In the genomic region with DNA sequence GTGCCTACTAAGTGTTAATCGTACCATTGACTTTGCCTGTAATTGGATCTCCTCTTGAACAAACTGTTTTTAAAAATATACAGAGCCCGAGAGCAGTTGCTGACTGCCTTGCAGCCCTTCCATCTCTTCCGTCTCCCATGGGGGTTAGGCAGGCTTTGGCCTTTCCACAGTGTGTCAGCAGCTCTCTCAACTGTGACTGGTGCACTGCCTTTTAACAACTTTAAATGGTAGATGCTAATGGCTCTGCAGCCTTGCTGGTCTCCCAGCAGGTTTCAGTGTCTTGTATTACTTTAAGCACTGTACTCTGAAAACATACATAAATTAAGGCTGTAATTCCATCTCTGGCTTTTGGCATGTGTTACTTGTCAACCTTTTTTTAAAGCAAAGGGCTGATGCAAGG, we compare ENCODE assay signal across 21 mouse cellular contexts.
DNase-seq lines count a peak whose midpoint lies in the region; ATAC-seq and TF ChIP-seq lines count a peak whose summit lies in the region.
"Had no signal": no experiment of that assay in that cellular context is flagged by ENCODE, and none has a peak within 500 bp of the region (broad histone marks: within the 10 kb centered on the region; RNA-seq: fewer than 3 reads in every experiment).

No protein-coding gene starts in this region.

- no peak overlapping the region for H3K9ac ChIP-seq in forebrain, embryonic 14.5 days (ENCODE audit: low read length)
- no peak overlapping the region for H3K9ac ChIP-seq in forebrain, postnatal 0 days
- no peak overlapping the region for H3K9ac ChIP-seq in midbrain, embryonic 14.5 days (replicated peaks; ENCODE audit: low read length)
- no peak overlapping the region for H3K9ac ChIP-seq in midbrain, postnatal 0 days (replicated peaks; ENCODE audit: low read length, poor library complexity, severe bottlenecking)
- H3K9ac ChIP-seq in embryonic facial prominence, embryonic 14.5 days (ENCODE audit: low read depth, low read length) = no peak overlapping the region
- no peak overlapping the region for H3K9ac ChIP-seq in limb, embryonic 14.5 days (ENCODE audit: low read depth, low read length, severe bottlenecking)
- H3K9ac ChIP-seq: forebrain, embryonic 12.5 days; limb, embryonic 15.5 days; liver, postnatal 0 days had no signal

- H3K27ac ChIP-seq in forebrain, embryonic 14.5 days (ENCODE audit: low read depth, low read length) = no peak overlapping the region
- no peak overlapping the region for H3K27ac ChIP-seq in forebrain, postnatal 0 days (ENCODE audit: low read depth, low read length)
- H3K27ac ChIP-seq in midbrain, embryonic 14.5 days (replicated peaks; ENCODE audit: low read depth, low read length) = no peak overlapping the region
- no peak overlapping the region for H3K27ac ChIP-seq in midbrain, postnatal 0 days (ENCODE audit: low read depth, low read length)
- H3K27ac ChIP-seq in embryonic facial prominence, embryonic 14.5 days (replicated peaks; ENCODE audit: low read depth, low read length) = no peak overlapping the region
- H3K27ac ChIP-seq in limb, embryonic 14.5 days (replicated peaks; ENCODE audit: low read depth, low read length) = no peak overlapping the region
- H3K27ac ChIP-seq: forebrain, embryonic 12.5 days; left cerebral cortex, adult 2 months; limb, embryonic 15.5 days; macrophage had no signal

- DNase-seq in forebrain, embryonic 14.5 days (ENCODE audit: low spot score) = peak; percentile 13
- no peak for DNase-seq in forebrain, postnatal 0 days
- peak; percentile 28 for DNase-seq in midbrain, embryonic 14.5 days
- no peak for DNase-seq in midbrain, postnatal 0 days (ENCODE audit: low spot score)
- DNase-seq in embryonic facial prominence, embryonic 14.5 days (ENCODE audit: low spot score) = peak; percentile 5
- peak; percentile 2 for DNase-seq in limb, embryonic 14.5 days (ENCODE audit: low spot score)
- no peak for DNase-seq in gastrocnemius, postnatal 25 days
- DNase-seq in right cerebral cortex, postnatal 10 days (ENCODE audit: low spot score in 2 of 2) = no peak
- DNase-seq: adrenal gland, postnatal 14 days; cerebellum, adult 9-11 months; gastrocnemius, postnatal 10 days; heart, postnatal 36 days; liver, postnatal 0 days; right cerebral cortex, postnatal 25 days; thymus, postnatal 4 days had no signal

- no peak overlapping the region for H3K4me3 ChIP-seq in forebrain, embryonic 14.5 days (ENCODE audit: low read depth, low read length)
- no peak overlapping the region for H3K4me3 ChIP-seq in forebrain, postnatal 0 days (ENCODE audit: low read depth, low read length)
- H3K4me3 ChIP-seq in midbrain, embryonic 14.5 days (replicated peaks; ENCODE audit: low read depth, low read length) = no peak overlapping the region
- H3K4me3 ChIP-seq in midbrain, postnatal 0 days (ENCODE audit: low read depth, low read length) = no peak overlapping the region
- no peak overlapping the region for H3K4me3 ChIP-seq in embryonic facial prominence, embryonic 14.5 days (ENCODE audit: low read depth, low read length)
- H3K4me3 ChIP-seq in limb, embryonic 14.5 days (replicated peaks; ENCODE audit: low read length) = no peak overlapping the region
- H3K4me3 ChIP-seq: forebrain, embryonic 12.5 days; left cerebral cortex, adult 2 months; limb, embryonic 15.5 days had no signal

- TF ChIP-seq POLR2A in limb, embryonic 14.5 days (IDR thresholded peaks at IDR 0.05; ENCODE audit: borderline replicate concordance, extremely low read depth, insufficient read depth, insufficient read length) = no peak

- ATAC-seq in forebrain, embryonic 14.5 days = peak; percentile 32; the same call in 1 of the 2 replicates
- no peak for ATAC-seq in forebrain, postnatal 0 days
- ATAC-seq in midbrain, embryonic 14.5 days (ENCODE audit: low FRiP score, low TSS enrichment) = peak; percentile 17; the same call in 1 of the 2 replicates
- no peak for ATAC-seq in midbrain, postnatal 0 days (ENCODE audit: low FRiP score)
- ATAC-seq in embryonic facial prominence, embryonic 14.5 days (ENCODE audit: low read depth) = no peak
- ATAC-seq in limb, embryonic 14.5 days (ENCODE audit: low FRiP score, low read depth) = no peak
- ATAC-seq: intestine, postnatal 0 days; liver, postnatal 0 days had no signal

- no peaks in the 10 kb centered on the region for H3K4me1 ChIP-seq in forebrain, embryonic 14.5 days (ENCODE audit: control insufficient read depth, insufficient read depth, low read length)
- peaks cover 7% of the 10 kb centered on the region; the same call in 1 of the 2 replicates for H3K4me1 ChIP-seq in forebrain, postnatal 0 days (ENCODE audit: insufficient read depth)
- H3K4me1 ChIP-seq in midbrain, embryonic 14.5 days (ENCODE audit: control insufficient read depth, insufficient read depth, low read length) = no peaks in the 10 kb centered on the region
- H3K4me1 ChIP-seq in midbrain, postnatal 0 days (ENCODE audit: insufficient read depth, low read length) = no peaks in the 10 kb centered on the region
- peaks cover 5% of the 10 kb centered on the region; the same call in 1 of the 2 replicates for H3K4me1 ChIP-seq in embryonic facial prominence, embryonic 14.5 days (ENCODE audit: control insufficient read depth, insufficient read depth, low read length)
- H3K4me1 ChIP-seq in limb, embryonic 14.5 days (ENCODE audit: control insufficient read depth, insufficient read depth, low read length) = no peaks in the 10 kb centered on the region
- H3K4me1 ChIP-seq: forebrain, embryonic 12.5 days; limb, embryonic 15.5 days had no signal

- WGBS in forebrain, embryonic 14.5 days = 81% methylated on average over 3 of the region's 3 CpGs
- 74% methylated on average over 3 of the region's 3 CpGs for WGBS in forebrain, postnatal 0 days
- WGBS in midbrain, embryonic 14.5 days = 55% methylated on average over 3 of the region's 3 CpGs
- WGBS in midbrain, postnatal 0 days = 57% methylated on average over 3 of the region's 3 CpGs
- 43% methylated on average over 3 of the region's 3 CpGs for whole genome bisulfite sequencing in embryonic facial prominence, embryonic 14.5 days
- 46% methylated on average over 3 of the region's 3 CpGs for WGBS in limb, embryonic 14.5 days

- H3K27me3 ChIP-seq in forebrain, embryonic 14.5 days (replicated peaks; ENCODE audit: control insufficient read depth, insufficient read depth, low read length) = no peaks in the 10 kb centered on the region
- no peaks in the 10 kb centered on the region for H3K27me3 ChIP-seq in forebrain, postnatal 0 days (ENCODE audit: insufficient read depth, low read length)
- H3K27me3 ChIP-seq in midbrain, embryonic 14.5 days (ENCODE audit: control insufficient read depth, insufficient read depth, low read length) = no peaks in the 10 kb centered on the region
- no peaks in the 10 kb centered on the region for H3K27me3 ChIP-seq in midbrain, postnatal 0 days (ENCODE audit: insufficient read depth, low read length)
- no peaks in the 10 kb centered on the region for H3K27me3 ChIP-seq in embryonic facial prominence, embryonic 14.5 days (replicated peaks; ENCODE audit: control insufficient read depth, insufficient read depth, low read length)
- no peaks in the 10 kb centered on the region for H3K27me3 ChIP-seq in limb, embryonic 14.5 days (ENCODE audit: control insufficient read depth, insufficient read depth, low read length)
- H3K27me3 ChIP-seq: forebrain, embryonic 12.5 days; limb, embryonic 15.5 days had no signal

- TF ChIP-seq CTCF in forebrain, postnatal 0 days (IDR thresholded peaks at IDR 0.05; ENCODE audit: low read depth) = no peak
- TF ChIP-seq CTCF in midbrain, postnatal 0 days (IDR thresholded peaks at IDR 0.05) = no peak

- H3K36me3 ChIP-seq in forebrain, embryonic 14.5 days (ENCODE audit: control insufficient read depth, insufficient read depth, low read length) = no peaks in the 10 kb centered on the region
- H3K36me3 ChIP-seq in forebrain, postnatal 0 days (ENCODE audit: insufficient read depth) = no peaks in the 10 kb centered on the region
- H3K36me3 ChIP-seq in midbrain, embryonic 14.5 days (ENCODE audit: control insufficient read depth, insufficient read depth, low read length) = no peaks in the 10 kb centered on the region
- no peaks in the 10 kb centered on the region for H3K36me3 ChIP-seq in midbrain, postnatal 0 days (ENCODE audit: insufficient read depth, low read length)
- no peaks in the 10 kb centered on the region for H3K36me3 ChIP-seq in embryonic facial prominence, embryonic 14.5 days (ENCODE audit: control insufficient read depth, insufficient read depth, low read length)
- H3K36me3 ChIP-seq in limb, embryonic 14.5 days (ENCODE audit: control insufficient read depth, insufficient read depth, low read length) = no peaks in the 10 kb centered on the region
- H3K36me3 ChIP-seq: forebrain, embryonic 12.5 days; limb, embryonic 15.5 days had no signal

- no peaks in the 10 kb centered on the region for H3K9me3 ChIP-seq in forebrain, embryonic 14.5 days (replicated peaks; ENCODE audit: control insufficient read depth, low read length)
- no peaks in the 10 kb centered on the region for H3K9me3 ChIP-seq in forebrain, postnatal 0 days (ENCODE audit: low read length)
- H3K9me3 ChIP-seq in midbrain, embryonic 14.5 days (ENCODE audit: control insufficient read depth, low read length) = no peaks in the 10 kb centered on the region
- H3K9me3 ChIP-seq in midbrain, postnatal 0 days (ENCODE audit: low read length) = no peaks in the 10 kb centered on the region
- H3K9me3 ChIP-seq in embryonic facial prominence, embryonic 14.5 days (ENCODE audit: control insufficient read depth, low read length) = no peaks in the 10 kb centered on the region
- no peaks in the 10 kb centered on the region for H3K9me3 ChIP-seq in limb, embryonic 14.5 days (ENCODE audit: control insufficient read depth, low read length)
- H3K9me3 ChIP-seq: forebrain, embryonic 12.5 days; limb, embryonic 15.5 days had no signal

- H3K4me2 ChIP-seq in forebrain, embryonic 14.5 days (ENCODE audit: low read length) = no peak overlapping the region
- H3K4me2 ChIP-seq in forebrain, postnatal 0 days (ENCODE audit: low read depth) = no peak overlapping the region
- no peak overlapping the region for H3K4me2 ChIP-seq in midbrain, embryonic 14.5 days (ENCODE audit: low read length)
- no peak overlapping the region for H3K4me2 ChIP-seq in midbrain, postnatal 0 days (ENCODE audit: low read depth, low read length, poor library complexity, severe bottlenecking)
- H3K4me2 ChIP-seq in embryonic facial prominence, embryonic 14.5 days (ENCODE audit: low read depth, low read length) = no peak overlapping the region
- no peak overlapping the region for H3K4me2 ChIP-seq in limb, embryonic 14.5 days (replicated peaks; ENCODE audit: low read depth, low read length, severe bottlenecking)
- H3K4me2 ChIP-seq: forebrain, embryonic 12.5 days; heart, embryonic 11.5 days; limb, embryonic 15.5 days had no signal

Comparison
In these comparisons a context has a peak if more than half of its experiments do, and no peak if none do; other contexts are left out.
1. ATAC-seq: peak in forebrain, embryonic 14.5 days (single experiment) and midbrain, embryonic 14.5 days (single experiment); none in forebrain, postnatal 0 days (single experiment), midbrain, postnatal 0 days (single experiment), embryonic facial prominence, embryonic 14.5 days (single experiment) and limb, embryonic 14.5 days (single experiment).
2. DNase-seq: peak in forebrain, embryonic 14.5 days (single experiment), midbrain, embryonic 14.5 days (single experiment), embryonic facial prominence, embryonic 14.5 days (single experiment) and limb, embryonic 14.5 days (single experiment); none in forebrain, postnatal 0 days (single experiment), midbrain, postnatal 0 days (single experiment), gastrocnemius, postnatal 25 days (single experiment) and right cerebral cortex, postnatal 10 days (0 of 2).